Mouse (Mus musculus) urinary bladder, postnatal 14 days (tissue): ENCODE data around the gene 6330409D20Rik.

Source experiments
- DNase-seq: peaks from one replicate; pipeline ENCODE4 v3.0.0; 2021; ENCODE audit warnings: low spot score

The 6330409D20Rik gene

GRCm38 (mm10) chr2:32722581-32722980 lies 18.2 kb downstream of the 6330409D20Rik start:
- no peak for DNase-seq

GRCm38 (mm10) chr2:32722046-32722445 lies 18.8 kb downstream of the 6330409D20Rik start:
- no peak for DNase-seq

- DNase-seq, result no peak
Observed at GRCm38 (mm10) chr2:32720681-32721229, 20.1 kb downstream of the 6330409D20Rik start, which contains the start of gene Sh2d3c. Gene Sh2d3c (plus strand): TSS chr2:32721055.

GRCm38 (mm10) chr2:32720053-32720452 lies 20.8 kb downstream of the 6330409D20Rik start:
- DNase-seq, result no peak

- no peak for DNase-seq
Observed at GRCm38 (mm10) chr2:32718761-32719160, 22.1 kb downstream of the 6330409D20Rik start.

GRCm38 (mm10) chr2:32714987-32715425 lies 25.8 kb downstream of the 6330409D20Rik start:
- DNase-seq, result no peak

GRCm38 (mm10) chr2:32714117-32714986 lies 26.5 kb downstream of the 6330409D20Rik start:
- DNase-seq, result no peak

- DNase-seq, result peak; percentile 91
Observed at GRCm38 (mm10) chr2:32712934-32713817, 27.6 kb downstream of the 6330409D20Rik start, which contains the start of gene Cdk9. Gene Cdk9 (minus strand): TSS chr2:32713076.

GRCm38 (mm10) chr2:32712586-32712933 lies 28.3 kb downstream of the 6330409D20Rik start:
- DNase-seq, result peak; percentile 94

GRCm38 (mm10) chr2:32712108-32712551 lies 28.7 kb downstream of the 6330409D20Rik start:
- DNase-seq, result peak; percentile 75

- no peak for DNase-seq
Observed at GRCm38 (mm10) chr2:32711301-32712056, 29.3 kb downstream of the 6330409D20Rik start.

- no peak for DNase-seq
Observed at GRCm38 (mm10) chr2:32710425-32710824, 30.4 kb downstream of the 6330409D20Rik start.

- no peak for DNase-seq
Observed at GRCm38 (mm10) chr2:32709521-32710137, 31.2 kb downstream of the 6330409D20Rik start.

- DNase-seq, result peak; percentile 55
Observed at GRCm38 (mm10) chr2:32708643-32709042, 32.2 kb downstream of the 6330409D20Rik start.

- DNase-seq, result no peak
Observed at GRCm38 (mm10) chr2:32706971-32707370, 33.8 kb downstream of the 6330409D20Rik start.

- no peak for DNase-seq
Observed at GRCm38 (mm10) chr2:32705018-32705417, 35.8 kb downstream of the 6330409D20Rik start.

- no peak for DNase-seq
Observed at GRCm38 (mm10) chr2:32704021-32704421, 36.8 kb downstream of the 6330409D20Rik start, which contains the start of gene Fpgs. Gene Fpgs (minus strand): TSS chr2:32704145.

- no peak for DNase-seq
Observed at GRCm38 (mm10) chr2:32703046-32703445, 37.8 kb downstream of the 6330409D20Rik start.

- no peak for DNase-seq
Observed at GRCm38 (mm10) chr2:32700966-32701743, 39.7 kb downstream of the 6330409D20Rik start.

- DNase-seq, result no peak
Observed at GRCm38 (mm10) chr2:32699680-32700079, 41.1 kb downstream of the 6330409D20Rik start.
